Mouse (Mus musculus) embryo, embryonic 10 days (tissue): Measurements from ENCODE around the gene Camk1d.

Experiments
- DNase-seq: peaks from one replicate; pipeline ENCODE4 v3.0.0-alpha.2; 2015; ENCODE audit warnings: low spot score

Gene Camk1d

GRCm38 (mm10) chr2:5469366-5469941 is 244.9 kb downstream of the Camk1d start:
- DNase-seq, result no peak

- no peak for DNase-seq
Observed at GRCm38 (mm10) chr2:5467537-5467936, 246.8 kb downstream of the Camk1d start.

GRCm38 (mm10) chr2:5458671-5459235 is 255.6 kb downstream of the Camk1d start:
- no peak for DNase-seq

GRCm38 (mm10) chr2:5458075-5458494 is 256.2 kb downstream of the Camk1d start:
- no peak for DNase-seq

- no peak for DNase-seq
Observed at GRCm38 (mm10) chr2:5456108-5456507, 258.2 kb downstream of the Camk1d start.

- no peak for DNase-seq
Observed at GRCm38 (mm10) chr2:5454830-5455229, 259.5 kb downstream of the Camk1d start.

- peak; percentile 70 for DNase-seq
Observed at GRCm38 (mm10) chr2:5451654-5452053, 262.7 kb downstream of the Camk1d start.

- no peak for DNase-seq
Observed at GRCm38 (mm10) chr2:5445357-5445756, 269.0 kb downstream of the Camk1d start.

GRCm38 (mm10) chr2:5437690-5438089 is 276.6 kb downstream of the Camk1d start:
- no peak for DNase-seq

GRCm38 (mm10) chr2:5435587-5436253 is 278.6 kb downstream of the Camk1d start:
- DNase-seq, result no peak

GRCm38 (mm10) chr2:5431309-5431708 is 283.0 kb downstream of the Camk1d start:
- peak; percentile 29 for DNase-seq

- no peak for DNase-seq
Observed at GRCm38 (mm10) chr2:5429921-5430320, 284.4 kb downstream of the Camk1d start.

- DNase-seq, result peak; percentile 12
Observed at GRCm38 (mm10) chr2:5426110-5426509, 288.2 kb downstream of the Camk1d start.

GRCm38 (mm10) chr2:5425612-5426011 is 288.7 kb downstream of the Camk1d start:
- DNase-seq, result no peak

GRCm38 (mm10) chr2:5420621-5421196 is 293.6 kb downstream of the Camk1d start:
- no peak for DNase-seq

- no peak for DNase-seq
Observed at GRCm38 (mm10) chr2:5418802-5419201, 295.5 kb downstream of the Camk1d start.

GRCm38 (mm10) chr2:5417158-5418032 is 296.9 kb downstream of the Camk1d start:
- no peak for DNase-seq

- DNase-seq, result no peak
Observed at GRCm38 (mm10) chr2:5411774-5412173, 302.5 kb downstream of the Camk1d start.

GRCm38 (mm10) chr2:5403850-5404249 is 310.5 kb downstream of the Camk1d start:
- DNase-seq, result peak; percentile 47

- no peak for DNase-seq
Observed at GRCm38 (mm10) chr2:5402036-5402435, 312.3 kb downstream of the Camk1d start.

- no peak for DNase-seq
Observed at GRCm38 (mm10) chr2:5398505-5398904, 315.8 kb downstream of the Camk1d start.

- no peak for DNase-seq
Observed at GRCm38 (mm10) chr2:5398043-5398442, 316.3 kb downstream of the Camk1d start.
